In genomic region chr17:29556893-29557292, GRCm38 (mm10) we compare ENCODE assay signal across 21 mouse cellular contexts. TPM values are rescaled to one million over a fixed set of nuclear protein-coding genes. Genes with fewer than 3 reads are reported as not detected.
DNase-seq lines count a peak whose midpoint lies in the region; ATAC-seq lines count a peak whose summit lies in the region.
"Had no signal": no experiment of that assay in that cellular context is flagged by ENCODE, and none has a peak within 500 bp of the region (broad histone marks: within the 10 kb centered on the region; RNA-seq: fewer than 3 reads in every experiment).

No protein-coding gene starts in this region.

- H3K27ac ChIP-seq in heart, embryonic 13.5 days (replicated peaks): 0 out of 2 replicates have a peak overlapping the region, but pooled peaks have one; percentile 26
- H3K27ac ChIP-seq in liver, embryonic 11.5 days (ENCODE audit: low read depth, low read length): no peak overlapping the region
- H3K27ac ChIP-seq: forebrain, embryonic 13.5 days; hindbrain, embryonic 14.5 days; kidney, embryonic 15.5 days; liver, embryonic 15.5 days; neural tube, embryonic 13.5 days had no signal

- H3K9me3 ChIP-seq in heart, embryonic 13.5 days: no peaks in the 10 kb centered on the region
- H3K9me3 ChIP-seq in liver, embryonic 11.5 days (ENCODE audit: control insufficient read depth, low read length): no peaks in the 10 kb centered on the region
- H3K9me3 ChIP-seq: forebrain, embryonic 13.5 days; kidney, embryonic 15.5 days; liver, embryonic 15.5 days had no signal

- peaks cover 27% of the 10 kb centered on the region for H3K4me1 ChIP-seq in heart, embryonic 13.5 days
- peaks cover 6% of the 10 kb centered on the region for H3K4me1 ChIP-seq in liver, embryonic 11.5 days (replicated peaks; ENCODE audit: control insufficient read depth, insufficient read depth, low read length)
- H3K4me1 ChIP-seq: forebrain, embryonic 13.5 days had no signal

- intact Hi-C loops in heart, postnatal 10 days (cut with DNase I): no loop called here

- WGBS in heart, embryonic 13.5 days: 67% methylated on average over 7 of the region's 7 CpGs
- WGBS in large intestine, adult 2 months: 22% methylated on average over 7 of the region's 7 CpGs
- 74% methylated on average over 7 of the region's 7 CpGs for WGBS in liver, embryonic 11.5 days

- H3K36me3 ChIP-seq in heart, embryonic 13.5 days: peaks cover 11% of the 10 kb centered on the region
- no peaks in the 10 kb centered on the region for H3K36me3 ChIP-seq in liver, embryonic 11.5 days (ENCODE audit: control insufficient read depth, insufficient read depth, low read length)
- H3K36me3 ChIP-seq: liver, embryonic 15.5 days had no signal

- H3K9ac ChIP-seq in heart, embryonic 13.5 days: 0 out of 2 replicates have a peak overlapping the region, but pooled peaks have one; percentile 24
- no peak overlapping the region for H3K9ac ChIP-seq in liver, embryonic 11.5 days (ENCODE audit: low read depth, low read length)
- H3K9ac ChIP-seq: forebrain, embryonic 13.5 days; hindbrain, embryonic 14.5 days; liver, embryonic 15.5 days; neural tube, embryonic 13.5 days had no signal

- no peak overlapping the region for H3K4me3 ChIP-seq in heart, embryonic 13.5 days
- H3K4me3 ChIP-seq in liver, embryonic 11.5 days (ENCODE audit: low read depth, low read length): no peak overlapping the region
- H3K4me3 ChIP-seq: forebrain, embryonic 13.5 days; kidney, embryonic 15.5 days; liver, embryonic 15.5 days; neural tube, embryonic 13.5 days had no signal

- ATAC-seq in heart, embryonic 13.5 days (ENCODE audit: extremely low read depth, insufficient number of reproducible peaks, low FRiP score, low TSS enrichment): no peak
- ATAC-seq in liver, embryonic 11.5 days (replicated peaks; ENCODE audit: low FRiP score): no peak
- ATAC-seq: forebrain, embryonic 13.5 days had no signal

- no peaks in the 10 kb centered on the region for H3K27me3 ChIP-seq in heart, embryonic 13.5 days (replicated peaks)
- H3K27me3 ChIP-seq in liver, embryonic 11.5 days (replicated peaks; ENCODE audit: control insufficient read depth, insufficient read depth, low read length): no peaks in the 10 kb centered on the region
- H3K27me3 ChIP-seq: CH12.LX; forebrain, embryonic 13.5 days; kidney, embryonic 15.5 days; liver, embryonic 15.5 days; neural tube, embryonic 13.5 days had no signal

- H3K4me2 ChIP-seq in heart, embryonic 13.5 days: no peak overlapping the region
- H3K4me2 ChIP-seq in liver, embryonic 11.5 days: no peak overlapping the region
- H3K4me2 ChIP-seq: forebrain, embryonic 13.5 days; hindbrain, embryonic 14.5 days; kidney, embryonic 15.5 days; liver, embryonic 15.5 days; neural tube, embryonic 13.5 days had no signal

- DNase-seq in heart, postnatal 10 days: no peak
- DNase-seq in urinary bladder, adult 18-20 months (ENCODE audit: low spot score in 2 of 2): peak; percentile 29 to 47
- no peak for DNase-seq in urinary bladder, postnatal 25 days (ENCODE audit: low spot score)
- DNase-seq in large intestine, adult 2 months (ENCODE audit: low read depth, low spot score): peak; percentile 25
- DNase-seq in thymus, postnatal 25 days: peak; percentile 19
- DNase-seq in liver, embryonic 11.5 days (ENCODE audit: low spot score): no peak
- no peak for DNase-seq in testis, postnatal 14 days (ENCODE audit: low spot score)
- DNase-seq: cerebellum, adult 18-20 months had no signal

RNA-seq across cellular contexts. Expression of gene Tmem217, which starts 4.7 kb away (rescaled TPM):
- polyA plus RNA-seq in heart, embryonic 13.5 days (2015; fragmentation: Nextera tagmentation; extraction: Ambion mirVana): 0.59 and 0.89 TPM in 2 replicates
- total RNA-seq in heart, postnatal 10 days (2021): not detected
- not detected in 2 replicates for polyA plus RNA-seq in large intestine, adult 2 months (2012; rRNA removed)
- polyA plus RNA-seq in liver, embryonic 11.5 days (2014; fragmentation: Nextera tagmentation; extraction: Ambion mirVana): 0.42 and 0.52 TPM in 2 replicates
- total RNA-seq: gastrocnemius, adult 18-20 months; heart, adult 8-10 months; layer of hippocampus, postnatal 14 days; left cerebral cortex, postnatal 36 days; megakaryocyte progenitor cell, adult 5-6 weeks had no signal

RNA-seq across cellular contexts. Expression of gene Tbc1d22b, which starts 7.3 kb away (rescaled TPM):
- polyA plus RNA-seq in heart, embryonic 13.5 days (2015; fragmentation: Nextera tagmentation; extraction: Ambion mirVana): 10.3 and 10.7 TPM in 2 replicates
- 10 to 100 TPM; 15.4 to 16.2 TPM for total RNA-seq in heart, postnatal 10 days (2021)
- polyA plus RNA-seq in large intestine, adult 2 months (2012; rRNA removed): 17.2 and 21.8 TPM in 2 replicates
- 11.5 and 11.8 TPM in 2 replicates for polyA plus RNA-seq in liver, embryonic 11.5 days (2014; fragmentation: Nextera tagmentation; extraction: Ambion mirVana)

RNA-seq across cellular contexts. Expression of gene Gm17657, which starts 7.5 kb away (rescaled TPM):
- polyA plus RNA-seq in heart, embryonic 13.5 days (2015; fragmentation: Nextera tagmentation; extraction: Ambion mirVana): not detected in 2 replicates
- not detected for total RNA-seq in heart, postnatal 10 days (2021)
- not detected in 2 replicates for polyA plus RNA-seq in large intestine, adult 2 months (2012; rRNA removed)
- polyA plus RNA-seq in liver, embryonic 11.5 days (2014; fragmentation: Nextera tagmentation; extraction: Ambion mirVana): 0.11 TPM in 1 of 2 replicates, not detected in the other
- total RNA-seq: common myeloid progenitor, adult 5-6 weeks; gastrocnemius, adult 18-20 months; heart, adult 8-10 months; layer of hippocampus, postnatal 14 days; left cerebral cortex, postnatal 36 days; megakaryocyte progenitor cell, adult 5-6 weeks had no signal
- polyA plus RNA-seq: forebrain, embryonic 13.5 days; hindbrain, embryonic 14.5 days; kidney, embryonic 15.5 days; liver, embryonic 15.5 days; neural tube, embryonic 13.5 days had no signal

RNA-seq across cellular contexts. Expression of gene Rnf8, which starts 57.7 kb away (rescaled TPM):
- polyA plus RNA-seq in heart, embryonic 13.5 days (2015; fragmentation: Nextera tagmentation; extraction: Ambion mirVana): 47.7 and 54.1 TPM in 2 replicates
- total RNA-seq in heart, postnatal 10 days (2021): 10 to 100 TPM; 25.2 to 26.1 TPM
- polyA plus RNA-seq in large intestine, adult 2 months (2012; rRNA removed): 18.0 and 18.8 TPM in 2 replicates
- polyA plus RNA-seq in liver, embryonic 11.5 days (2014; fragmentation: Nextera tagmentation; extraction: Ambion mirVana): 76.9 and 77.1 TPM in 2 replicates

RNA-seq across cellular contexts. Expression of gene Gm28043, which starts 57.8 kb away (rescaled TPM):
- polyA plus RNA-seq in heart, embryonic 13.5 days (2015; fragmentation: Nextera tagmentation; extraction: Ambion mirVana): 1.5 and 1.6 TPM in 2 replicates
- 1 to 10 TPM; 1.4 to 2.0 TPM for total RNA-seq in heart, postnatal 10 days (2021)
- 0.25 and 1.1 TPM in 2 replicates for polyA plus RNA-seq in large intestine, adult 2 months (2012; rRNA removed)
- polyA plus RNA-seq in liver, embryonic 11.5 days (2014; fragmentation: Nextera tagmentation; extraction: Ambion mirVana): 2.0 and 2.6 TPM in 2 replicates

Comparison
In these comparisons a context has a peak if more than half of its experiments do, and no peak if none do; other contexts are left out.
1. DNase-seq: peak in urinary bladder, adult 18-20 months (2 of 2), large intestine, adult 2 months (single experiment) and thymus, postnatal 25 days (single experiment); none in heart, postnatal 10 days (0 of 2), urinary bladder, postnatal 25 days (single experiment), liver, embryonic 11.5 days (single experiment) and testis, postnatal 14 days (single experiment).